Mouse (Mus musculus): ENCODE results near the gene Diexf. TPM values are rescaled to one million over a fixed set of nuclear protein-coding genes. Genes with fewer than 3 reads are reported as not detected.

The Diexf gene
- total RNA-seq, 2 experiments from 2014 or later, result 19.5 to 22.3 TPM

Other genes with a start within 250 kb of the Diexf start
- gene Syt14, start 94.5 kb downstream of the Diexf start, total RNA-seq (2021), result 10 to 100 TPM; 20.8 to 21.2 TPM
- 1 to 10 TPM; 2.4 TPM for gene Irf6, start 22.8 kb upstream of the Diexf start, total RNA-seq (2021)
- gene A130010J15Rik, start 37.8 kb upstream of the Diexf start, total RNA-seq (2021), result 1 to 10 TPM; 3.4 to 3.7 TPM
- gene Traf3ip3, start 71.4 kb upstream of the Diexf start, total RNA-seq (2021), result 1 to 10 TPM; 1.6 to 3.1 TPM
- 1 to 10 TPM; 1.6 to 3.0 TPM for gene Lamb3, start 77.4 kb upstream of the Diexf start, total RNA-seq (2021)
- 10 to 100 TPM; 24.2 to 31.1 TPM for gene Hsd11b1, start 133.8 kb upstream of the Diexf start, total RNA-seq (2021)
- gene G0s2, start 142.9 kb upstream of the Diexf start, total RNA-seq (2021), result 1 to 10 TPM; 4.9 to 6.5 TPM
- gene Camk1g, start 240.0 kb upstream of the Diexf start, total RNA-seq (2021), result 10 to 100 TPM; 42.8 to 43.6 TPM

Measured in left cerebral cortex, postnatal 14 days (tissue).